16 mouse cellular contexts compared by ENCODE assay signal in the genomic region with DNA sequence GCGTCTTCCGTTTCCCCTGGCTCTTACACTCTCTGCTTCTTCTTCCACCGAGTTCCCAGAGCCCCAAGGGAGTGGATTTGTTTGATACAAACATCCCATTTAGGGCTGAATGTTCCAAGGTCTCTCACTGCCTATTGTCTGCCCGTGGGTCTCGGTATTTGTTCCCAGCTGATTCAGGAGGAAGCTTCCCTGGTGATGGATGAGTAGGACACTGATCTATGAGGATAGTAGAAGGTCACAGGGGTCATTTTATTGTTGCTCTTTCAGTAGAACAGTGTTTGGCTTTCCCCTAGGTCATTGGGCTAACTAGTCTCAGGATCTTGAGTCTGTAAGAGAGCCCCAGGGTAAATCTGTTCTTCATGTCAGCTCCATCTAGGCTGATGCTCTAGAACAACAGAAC.
"Had no signal": no experiment of that assay in that cellular context is flagged by ENCODE, and none has a peak within 500 bp of the region (broad histone marks: within the 10 kb centered on the region; RNA-seq: fewer than 3 reads in every experiment).

No protein-coding gene starts in this region.

- H3K27me3 ChIP-seq: neural tube, embryonic 13.5 days; neural tube, embryonic 15.5 days had no signal

- H3K4me3 ChIP-seq: neural tube, embryonic 13.5 days; neural tube, embryonic 15.5 days; stomach, embryonic 15.5 days had no signal

- H3K27ac ChIP-seq: neural tube, embryonic 13.5 days; neural tube, embryonic 15.5 days; stomach, embryonic 15.5 days; stomach, postnatal 0 days had no signal

- H3K4me2 ChIP-seq: neural tube, embryonic 13.5 days; neural tube, embryonic 15.5 days; stomach, embryonic 15.5 days had no signal

- H3K36me3 ChIP-seq: neural tube, embryonic 13.5 days; neural tube, embryonic 15.5 days; stomach, embryonic 15.5 days had no signal

- H3K9ac ChIP-seq: neural tube, embryonic 13.5 days; neural tube, embryonic 15.5 days; stomach, embryonic 15.5 days had no signal

- DNase-seq: retina, postnatal 1 day; right cerebral cortex, adult 18-20 months; right cerebral cortex, postnatal 14 days; right cerebral cortex, postnatal 25 days; right cerebral cortex, postnatal 4 days; spleen, adult 18-20 months; thymus, adult 18-20 months; thymus, adult 2 months; thymus, postnatal 14 days; thymus, postnatal 25 days; thymus, postnatal 36 days; thymus, postnatal 4 days had no signal

- H3K9me3 ChIP-seq: neural tube, embryonic 15.5 days; stomach, embryonic 15.5 days had no signal

- H3K4me1 ChIP-seq: stomach, embryonic 15.5 days had no signal
